Mouse (Mus musculus): Measurements from ENCODE around the gene Gm7247.

GRCm38 (mm10) chr14:51507416-51507815 is 145.9 kb downstream of the Gm7247 start:
- no peak for TF ChIP-seq CTCF (IDR thresholded peaks at IDR 0.05; ENCODE audit: extremely low read depth, insufficient read depth, insufficient read length, insufficient replicate concordance)
- TF ChIP-seq POLR2A (IDR thresholded peaks at IDR 0.05; ENCODE audit: low read depth, low read length), result no peak

Measured in spleen, adult 2 months (tissue).